Mouse (Mus musculus) cerebellum, adult 2 months (tissue): ENCODE measurements around the gene Pfdn4. TPM values are rescaled to one million over a fixed set of nuclear protein-coding genes. Genes with fewer than 3 reads are reported as not detected.

Experiments used
- DNase-seq, 2 experiments: peaks; one replicate each; pipeline ENCODE4 v3.0.0; 2021
- H3K27ac ChIP-seq: fragments of 200-500 bp; 2 replicates; pipeline ENCODE4 v1.5.1; 2012; ENCODE audit warnings: low read length, control low read depth, inconsistent platforms; ENCODE audit not compliant: insufficient read depth
- H3K27me3 ChIP-seq: fragments of 200-500 bp; 2 replicates; pipeline ENCODE4 v1.6.1; 2012; ENCODE audit warnings: inconsistent platforms, mild to moderate bottlenecking, low read length, moderate library complexity; ENCODE audit not compliant: control insufficient read depth, insufficient read depth
- H3K4me1 ChIP-seq: fragments of 200-500 bp; 2 replicates; pipeline ENCODE4 v1.6.1; 2011; ENCODE audit warnings: low read length; ENCODE audit not compliant: control insufficient read depth, insufficient read depth
- H3K4me3 ChIP-seq: fragments of 200-500 bp; replicated peaks from 2 replicates; pipeline ENCODE3; 2011; ENCODE audit warnings: mild to moderate bottlenecking, low read depth, low read length, control low read depth; ENCODE audit not compliant: insufficient read depth
- CTCF ChIP-seq: fragments of 200-500 bp; IDR thresholded peaks from 2 replicates; pipeline ENCODE4 v1.5.1; 2011; ENCODE audit warnings: low read depth, mild to moderate bottlenecking, control low read depth, low read length, moderate library complexity, borderline replicate concordance; ENCODE audit not compliant: insufficient read depth
- POLR2A ChIP-seq: fragments of 200-500 bp; IDR thresholded peaks from 2 replicates; pipeline ENCODE4 v1.6.1; 2011; ENCODE audit warnings: low read length, control low read depth, borderline replicate concordance; ENCODE audit not compliant: insufficient read depth
- WGBS: fragments of 180-500 bp; shearing (Covaris S2); methylation state at CpG from one replicate; pipeline ENCODE4 v1.1.7; 2018; 5-methylcytosine and 5-hydroxymethylcytosine counted together
- polyA plus RNA-seq: library from polyadenylated mRNA; depleted of rRNA; stranded (reverse); fragments of >200 nt; gene quantifications from 2 replicates; pipeline ENCODE4 v1.2.3, GENCODE M21; 2012; rRNA removed

The Pfdn4 gene
- polyA plus RNA-seq, 1 experiment = 31.8 TPM

DNA sequence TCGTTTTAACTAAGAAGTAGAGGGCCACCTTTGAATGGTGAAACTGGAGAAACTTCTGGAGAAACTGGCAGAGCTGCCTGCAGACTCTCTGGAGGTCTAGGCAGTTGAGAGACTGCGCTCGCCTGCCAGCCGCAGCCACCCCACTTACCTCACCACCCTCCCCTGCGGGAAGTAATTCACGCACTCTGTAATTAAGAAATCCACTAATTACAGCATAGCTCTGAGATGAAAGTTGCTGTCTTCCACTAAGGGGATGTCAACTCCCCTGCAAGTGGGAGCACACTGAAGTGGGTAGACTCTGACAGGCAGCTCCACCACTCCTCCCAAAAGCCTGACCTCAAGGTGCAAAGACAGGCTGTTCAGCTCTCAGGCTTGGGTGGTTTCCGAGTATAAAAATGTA, 55.9 kb downstream of the Pfdn4 start:
- TF ChIP-seq CTCF = no peak
- TF ChIP-seq POLR2A = no peak
- WGBS = 66% methylated on average over 7 of the region's 7 CpGs

DNA sequence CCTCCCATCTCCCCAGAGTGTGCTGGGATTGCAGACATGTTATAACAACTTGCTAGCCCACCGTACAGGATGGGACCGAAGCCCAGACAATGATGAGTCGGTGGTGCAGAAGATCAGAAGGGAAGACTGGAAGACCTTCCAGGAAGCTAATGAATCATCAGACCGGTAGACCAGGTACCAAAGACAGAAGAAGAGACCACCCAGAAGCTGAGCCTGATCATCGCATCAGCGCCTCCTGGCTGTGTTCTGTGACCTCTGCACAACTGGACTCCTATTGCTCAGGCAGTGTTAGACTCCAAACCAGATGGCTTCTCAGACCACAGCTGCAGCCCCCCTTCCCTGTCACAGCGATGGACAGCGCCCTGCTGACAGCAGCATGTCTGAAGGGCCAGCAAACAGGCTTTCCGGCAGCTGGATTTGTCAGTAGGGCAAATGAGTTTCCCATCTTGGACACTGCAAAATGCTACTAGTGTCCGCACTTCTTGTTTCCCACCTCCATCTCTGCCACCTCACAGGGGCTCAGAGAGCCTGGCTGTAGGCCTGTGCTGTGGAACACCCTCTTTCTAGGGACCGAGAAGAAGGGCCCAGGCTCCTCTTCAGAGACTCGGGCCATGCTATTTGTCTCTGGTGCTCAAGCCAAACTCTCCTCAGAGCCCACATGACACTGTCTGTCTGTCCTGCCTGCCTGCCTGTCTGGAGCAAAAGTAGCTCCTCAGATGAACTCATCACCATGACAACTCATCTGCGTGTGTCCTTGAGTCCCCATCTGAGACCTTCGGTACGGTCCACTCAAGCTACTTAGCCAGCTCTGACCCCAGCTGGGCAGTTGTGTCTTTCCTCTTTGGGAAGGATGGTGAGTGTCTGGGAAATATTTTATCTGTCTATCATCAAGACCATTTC, 68.0 kb downstream of the Pfdn4 start:
- WGBS = 27% methylated on average over 15 of the region's 15 CpGs
- no peak overlapping the region for H3K27ac ChIP-seq
- H3K4me3 ChIP-seq = no peak overlapping the region
- TF ChIP-seq CTCF (no peak), POLR2A (no peak)
- no peaks in the 10 kb centered on the region for H3K4me1 ChIP-seq
- H3K27me3 ChIP-seq = no peaks in the 10 kb centered on the region; the same call in 1 of the 2 replicates
- DNase-seq = no peak

More for the DNA sequence above, 55.9 kb downstream of the Pfdn4 start:
- Histone ChIP-seq H3K4me3 (no peak overlapping the region), H3K4me1 (no peaks in the 10 kb centered on the region), H3K27ac (no peak overlapping the region), H3K27me3 (no peaks in the 10 kb centered on the region; the same call in 1 of the 2 replicates)
- DNase-seq = no peak

DNA sequence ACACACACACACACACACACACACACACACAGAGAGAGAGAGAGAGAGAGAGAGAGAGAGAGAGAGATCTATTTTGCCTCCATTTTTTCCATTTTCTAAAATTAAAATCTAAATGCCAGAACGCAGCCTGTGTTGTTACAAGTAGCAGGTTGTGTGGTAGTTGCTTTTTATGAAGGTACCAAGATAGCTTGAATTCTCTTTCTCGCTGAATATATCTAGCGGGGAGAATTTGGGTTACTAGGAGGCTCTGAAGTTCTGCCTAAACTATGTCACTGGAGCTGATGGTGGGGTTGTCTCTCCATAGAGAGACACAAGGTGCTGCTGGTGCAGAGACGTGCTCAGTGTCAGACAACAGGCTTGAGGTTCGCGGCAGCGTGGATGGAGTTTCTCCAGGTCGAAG, 68.8 kb downstream of the Pfdn4 start:
- H3K27me3 ChIP-seq = no peaks in the 10 kb centered on the region; the same call in 1 of the 2 replicates
- H3K4me1 ChIP-seq = no peaks in the 10 kb centered on the region
- WGBS = 87% methylated on average over 8 of the region's 8 CpGs
- no peak overlapping the region for H3K27ac ChIP-seq
- no peak for DNase-seq
- no peak for TF ChIP-seq POLR2A
- TF ChIP-seq CTCF = no peak
- H3K4me3 ChIP-seq = no peak overlapping the region

Other genes with a start within 250 kb of the Pfdn4 start
- gene Bcas1, start 68.6 kb upstream of the Pfdn4 start, polyA plus RNA-seq = 206 and 282 TPM in 2 replicates
- 0.08 and 0.14 TPM in 2 replicates for gene Cyp24a1, start 717 bp downstream of the Pfdn4 start, polyA plus RNA-seq
- gene 4930470P17Rik, start 105.6 kb downstream of the Pfdn4 start, polyA plus RNA-seq = not detected in 2 replicates
- gene Dok5, start 235.4 kb downstream of the Pfdn4 start, polyA plus RNA-seq = 16.2 and 18.6 TPM in 2 replicates